Mouse (Mus musculus): ENCODE measurements around the gene Klhl3.

The Klhl3 gene

DNA sequence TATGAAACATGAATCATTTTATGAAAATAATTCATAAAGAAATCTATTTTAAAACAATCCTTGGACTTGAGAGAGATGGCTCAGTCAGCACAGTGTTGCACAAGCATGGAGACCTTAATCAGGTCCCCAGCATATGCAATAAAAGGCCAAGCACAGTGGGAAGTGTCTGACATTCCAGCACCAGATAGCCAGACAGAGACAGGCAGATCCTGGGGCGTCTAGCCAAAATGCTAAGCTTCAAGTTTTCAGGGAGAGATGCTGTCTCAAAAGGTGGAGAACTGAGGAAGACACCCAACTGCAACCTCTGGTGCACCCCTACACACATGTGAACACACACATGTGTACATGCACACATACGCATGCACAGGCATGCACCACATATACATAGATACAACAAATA, 153.1 kb downstream of the Klhl3 start:
- no peak for DNase-seq (ENCODE audit: low spot score in 2 of 2)

DNA sequence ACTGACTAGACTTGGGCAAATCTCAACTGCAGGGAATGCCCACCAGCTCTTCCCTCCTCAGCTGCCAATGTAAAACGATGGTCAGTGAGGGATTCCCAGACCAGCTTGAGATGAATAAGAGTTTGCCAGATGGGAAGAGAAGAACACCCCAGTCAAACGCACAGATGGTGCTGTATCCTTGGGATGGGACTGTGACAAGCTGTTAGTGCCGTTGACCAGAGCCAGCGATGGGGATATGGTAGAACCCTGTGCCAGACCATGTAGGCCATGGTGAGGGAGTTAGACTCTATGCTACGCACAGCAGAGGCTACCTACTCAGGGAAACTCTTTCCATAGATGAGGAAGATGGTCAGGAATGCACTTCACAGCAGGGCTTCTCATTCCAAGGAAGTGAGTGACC, 153.6 kb downstream of the Klhl3 start:
- DNase-seq (ENCODE audit: low spot score in 2 of 2): no peak

Data from heart, adult 9 months (tissue).